Mouse (Mus musculus) lung, adult 2 months (tissue): ENCODE measurements around the gene Dusp27.

Experiments used
- CTCF ChIP-seq: fragments of 200-500 bp; IDR thresholded peaks from 2 replicates; pipeline ENCODE4 v1.5.1; 2011; ENCODE audit warnings: mild to moderate bottlenecking, low read length, control low read depth; ENCODE audit not compliant: insufficient read depth
- POLR2A ChIP-seq: fragments of 200-500 bp; IDR thresholded peaks from 2 replicates; pipeline ENCODE4 v1.6.1; 2011; ENCODE audit warnings: low read depth, mild to moderate bottlenecking, control low read depth, low read length, borderline replicate concordance; ENCODE audit errors: extremely low read depth

GRCm38 (mm10) chr1:166067856-166068440 lies 59.8 kb downstream of the Dusp27 start:
- no peak for TF ChIP-seq POLR2A
- no peak for TF ChIP-seq CTCF
